Mouse (Mus musculus) cortical plate, adult 2 months (tissue): ENCODE measurements around the gene Xrcc5.

ENCODE experiments used
- CTCF ChIP-seq: fragments of 200-500 bp; IDR thresholded peaks from 2 replicates; pipeline ENCODE4 v1.5.1; 2011; ENCODE audit warnings: mild to moderate bottlenecking, control low read depth, low read length; ENCODE audit not compliant: insufficient read depth; ENCODE audit errors: extremely low read depth
- POLR2A ChIP-seq: fragments of 200-500 bp; IDR thresholded peaks from 2 replicates; pipeline ENCODE4 v1.6.1; 2011; ENCODE audit warnings: mild to moderate bottlenecking, low read length, control low read depth; ENCODE audit not compliant: insufficient read depth; ENCODE audit errors: extremely low read depth

GRCm38 (mm10) chr1:72372913-72373312 lies 65.7 kb downstream of the Xrcc5 start:
- TF ChIP-seq POLR2A, result no peak
- TF ChIP-seq CTCF, result no peak
